Mouse (Mus musculus): ENCODE results near the gene Gm5800.
"Not testable (repeated sequence)": the region's sequence is repeated elsewhere in the genome, so short reads cannot be mapped to it uniquely, and the experiment has no call there.

The Gm5800 gene

GRCm38 (mm10) chr14:51717083-51717482 lies at the start of gene Gm5800:
Gene Gm5800 (minus strand): TSS chr14:51717183.
- DNase-seq (ENCODE audit: low spot score), result no peak

GRCm38 (mm10) chr14:51755944-51756343 lies 39.0 kb upstream of the Gm5800 start:
- DNase-seq (ENCODE audit: low spot score), result no peak

- no peak for DNase-seq (ENCODE audit: low spot score)
Measured at GRCm38 (mm10) chr14:51740347-51741170, 23.6 kb upstream of the Gm5800 start.

- DNase-seq (ENCODE audit: low spot score), result no peak
Measured at GRCm38 (mm10) chr14:51739150-51739993, 22.4 kb upstream of the Gm5800 start.

GRCm38 (mm10) chr14:51738411-51739149 lies 21.6 kb upstream of the Gm5800 start:
- DNase-seq (ENCODE audit: low spot score), result no peak

- no peak for DNase-seq (ENCODE audit: low spot score)
Measured at GRCm38 (mm10) chr14:51737967-51738366, 21.0 kb upstream of the Gm5800 start.

GRCm38 (mm10) chr14:51695368-51695767 lies 21.6 kb downstream of the Gm5800 start, which contains the start of gene Gm17079:
Gene Gm17079 (minus strand): TSS chr14:51695468.
- not testable (repeated sequence) for DNase-seq (ENCODE audit: low spot score)

GRCm38 (mm10) chr14:51677269-51677668 lies 39.7 kb downstream of the Gm5800 start:
- DNase-seq (ENCODE audit: low spot score), result no peak
